Mouse (Mus musculus) stomach, postnatal 0 days (tissue): ENCODE measurements at regions not wholly inside any gene's neighbourhood (a gene's known extent, or its start where the extent isn't known, plus 50 kb on each side); places are given as distances from the start of the nearest gene placed in this dataset.

Source experiments
- CTCF ChIP-seq: IDR thresholded peaks from 2 replicates; pipeline ENCODE4 v1.5.1; 2016; ENCODE audit warnings: antibody characterized with exemption, low read depth, mild to moderate bottlenecking, moderate library complexity
- EP300 ChIP-seq: optimal IDR thresholded peaks from 2 replicates; pipeline ENCODE3; 2016; ENCODE audit warnings: antibody characterized with exemption

- TF ChIP-seq CTCF, result no peak
- TF ChIP-seq EP300, result no peak
These were observed 449.3 kb upstream of the Cldn34d start for GRCm38 (mm10) chrX:77052036-77052435.
